Mouse (Mus musculus) stomach, embryonic 16.5 days (tissue): ENCODE data around the gene Sort1. TPM values are rescaled to one million over a fixed set of nuclear protein-coding genes. Genes with fewer than 3 reads are reported as not detected.

Experiments
- ATAC-seq: fragments of 200-750 bp; cut with Nextera tagmentation; 2 replicates; pipeline ENCODE4 v1.8.0; 2017; ENCODE audit warnings: moderate number of reproducible peaks, moderate TSS enrichment; ENCODE audit not compliant: insufficient read depth, low FRiP score
- H3K27ac ChIP-seq: fragments of 300-500 bp; sonication (generic); 2 replicates; pipeline ENCODE4 v1.5.1; 2014; ENCODE audit warnings: low read length
- H3K27me3 ChIP-seq: fragments of 300-500 bp; sonication (generic); 2 replicates; pipeline ENCODE4 v1.6.1; 2014; ENCODE audit warnings: low read length, control low read depth, mixed read lengths; ENCODE audit not compliant: control insufficient read depth, insufficient read depth
- H3K36me3 ChIP-seq: fragments of 300-500 bp; sonication (generic); 2 replicates; pipeline ENCODE4 v1.6.1; 2014; ENCODE audit warnings: low read length; ENCODE audit not compliant: control insufficient read depth, insufficient read depth
- H3K4me1 ChIP-seq: fragments of 300-500 bp; sonication (generic); 2 replicates; pipeline ENCODE4 v1.6.1; 2014; ENCODE audit warnings: low read length, control low read depth, mixed read lengths; ENCODE audit not compliant: control insufficient read depth, insufficient read depth
- H3K4me2 ChIP-seq: fragments of 300-500 bp; sonication (generic); 2 replicates; pipeline ENCODE4 v1.6.1; 2014; ENCODE audit warnings: low read depth, low read length, mixed read lengths
- H3K4me3 ChIP-seq: fragments of 300-500 bp; sonication (generic); replicated peaks from 2 replicates; pipeline ENCODE4 v1.5.1; 2014; ENCODE audit warnings: mild to moderate bottlenecking, low read length
- H3K9ac ChIP-seq: fragments of 300-500 bp; sonication (generic); 2 replicates; pipeline ENCODE4 v1.6.1; 2014; ENCODE audit warnings: low read length
- H3K9me3 ChIP-seq: fragments of 300-500 bp; sonication (generic); replicated peaks from 2 replicates; pipeline ENCODE4 v1.6.1; 2016; ENCODE audit warnings: low read length, control low read depth; ENCODE audit not compliant: control insufficient read depth
- WGBS: fragments of 180-500 bp; shearing (Covaris S2); extraction: QIAGEN DNeasy Blood & Tissue Kit; methylation state at CpG from one replicate; pipeline ENCODE4 v1.1.7; 2014; 5-methylcytosine and 5-hydroxymethylcytosine counted together
- polyA plus RNA-seq: library from polyadenylated mRNA; unstranded; fragments of >200 nt; fragmentation: Nextera tagmentation; extraction: Ambion mirVana; gene quantifications from 2 replicates; pipeline ENCODE4 v1.2.1, GENCODE M21; 2015

Sort1 gene
- polyA plus RNA-seq, 1 experiment from 2014 or later = 7.4 TPM

DNA sequence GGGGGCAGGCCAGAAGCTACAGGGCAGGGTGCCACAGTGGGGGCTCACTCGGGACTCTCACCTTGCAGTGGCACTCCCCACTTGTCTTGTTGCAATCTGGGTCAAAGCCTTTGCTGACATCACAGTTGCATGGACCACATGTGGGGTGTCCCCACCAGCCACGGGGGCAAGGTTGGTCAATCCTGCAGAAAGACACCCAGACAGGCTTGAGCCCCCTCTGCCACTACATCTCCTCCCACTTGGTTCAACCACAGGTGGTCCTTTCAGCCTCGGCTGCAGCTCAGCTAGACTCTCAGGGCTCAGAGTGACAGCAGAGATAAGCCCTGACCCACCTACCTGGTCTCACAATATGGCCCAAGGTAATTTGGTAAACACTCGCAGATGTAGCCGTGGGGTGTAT is 116.6 kb downstream of the Sort1 start:
- no peaks in the 10 kb centered on the region for H3K9me3 ChIP-seq
- H3K4me1 ChIP-seq = peaks cover 3% of the 10 kb centered on the region; the same call in 1 of the 2 replicates
- no peak for ATAC-seq
- H3K4me2 ChIP-seq = no peak overlapping the region
- WGBS = 78% methylated on average over 5 of the region's 5 CpGs
- H3K9ac ChIP-seq = no peak overlapping the region
- 0 out of 2 replicates have a peak, but pooled peaks cover 4% of the 10 kb centered on the region for H3K36me3 ChIP-seq
- H3K27ac ChIP-seq = no peak overlapping the region
- no peaks in the 10 kb centered on the region for H3K27me3 ChIP-seq
- no peak overlapping the region for H3K4me3 ChIP-seq

GRCm38 (mm10) chr3:108401692-108402527 is 118.0 kb downstream of the Sort1 start:
- peak overlapping the region; percentile 77 for H3K27ac ChIP-seq
- no peak overlapping the region for H3K4me3 ChIP-seq
- H3K4me1 ChIP-seq = peaks cover 9% of the 10 kb centered on the region; the same call in 1 of the 2 replicates
- H3K4me2 ChIP-seq = peak overlapping the region; percentile 45
- H3K27me3 ChIP-seq = no peaks in the 10 kb centered on the region
- peaks cover 3% of the 10 kb centered on the region; the same call in 1 of the 2 replicates for H3K36me3 ChIP-seq
- ATAC-seq = peak; percentile 91
- H3K9ac ChIP-seq = peak overlapping the region; percentile 41; the same call in 1 of the 2 replicates
- WGBS = 29% methylated on average over 22 of the region's 22 CpGs
- H3K9me3 ChIP-seq = no peaks in the 10 kb centered on the region

GRCm38 (mm10) chr3:108402528-108402920 is 118.6 kb downstream of the Sort1 start:
- no peak for ATAC-seq
- Histone ChIP-seq H3K27me3 (no peaks in the 10 kb centered on the region), H3K4me1 (peaks cover 9% of the 10 kb centered on the region; the same call in 1 of the 2 replicates), H3K4me2 (no peak overlapping the region), H3K9me3 (no peaks in the 10 kb centered on the region), H3K9ac (no peak overlapping the region), H3K36me3 (no peaks in the 10 kb centered on the region; the same call in 1 of the 2 replicates), H3K27ac (peak overlapping the region; percentile 77), H3K4me3 (no peak overlapping the region)
- WGBS = 85% methylated on average over 15 of the region's 15 CpGs

GRCm38 (mm10) chr3:108405536-108406305 is 121.8 kb downstream of the Sort1 start:
- H3K27ac ChIP-seq = no peak overlapping the region
- no peak overlapping the region for H3K4me3 ChIP-seq
- no peaks in the 10 kb centered on the region for H3K27me3 ChIP-seq
- WGBS = 47% methylated on average over 13 of the region's 14 CpGs
- H3K4me1 ChIP-seq = peaks cover 19% of the 10 kb centered on the region
- H3K9me3 ChIP-seq = no peaks in the 10 kb centered on the region
- no peaks in the 10 kb centered on the region; the same call in 1 of the 2 replicates for H3K36me3 ChIP-seq
- H3K9ac ChIP-seq = peak overlapping the region; percentile 52; the same call in 1 of the 2 replicates
- H3K4me2 ChIP-seq = no peak overlapping the region
- no peak for ATAC-seq

DNA sequence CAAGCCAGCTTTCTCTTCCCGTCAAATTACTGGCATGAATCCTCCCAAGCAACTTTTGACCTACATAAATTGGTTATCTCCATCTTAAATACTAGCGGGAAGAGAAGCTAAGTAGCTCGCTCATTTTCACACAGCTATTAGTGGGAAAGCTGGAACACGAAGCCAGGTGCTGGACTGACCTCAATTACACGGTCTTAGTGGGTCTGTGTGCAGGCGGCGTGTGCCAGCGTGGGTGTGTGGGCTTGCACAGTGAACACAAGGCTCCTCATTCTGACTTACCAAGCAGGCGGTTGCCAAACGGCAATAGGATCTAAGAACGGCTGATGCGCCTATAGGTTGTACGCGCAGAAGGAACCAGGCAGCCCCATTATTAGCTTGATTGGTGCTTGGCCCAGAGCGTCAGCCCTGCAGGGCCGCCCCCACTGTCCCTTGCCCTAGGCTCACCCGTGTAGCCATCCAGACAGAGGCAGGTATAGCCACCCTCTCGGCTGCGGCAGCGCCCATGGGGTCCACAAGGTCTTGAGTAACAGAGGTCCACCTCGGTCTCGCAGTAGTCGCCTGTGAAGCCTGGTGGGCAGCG is 122.5 kb downstream of the Sort1 start:
- peaks cover 25% of the 10 kb centered on the region for H3K4me1 ChIP-seq
- H3K27ac ChIP-seq = no peak overlapping the region
- 87% methylated on average over 24 of the region's 24 CpGs for whole genome bisulfite sequencing

GRCm38 (mm10) chr3:108408517-108409008 is 124.7 kb downstream of the Sort1 start:
- Histone ChIP-seq H3K4me2 (no peak overlapping the region), H3K9ac (no peak overlapping the region), H3K36me3 (peaks cover 15% of the 10 kb centered on the region), H3K27ac (no peak overlapping the region), H3K27me3 (no peaks in the 10 kb centered on the region), H3K9me3 (peaks cover 8% of the 10 kb centered on the region), H3K4me3 (no peak overlapping the region), H3K4me1 (peaks cover 30% of the 10 kb centered on the region)
- 85% methylated on average over 8 of the region's 8 CpGs for WGBS
- ATAC-seq = no peak

More for the DNA sequence above, 122.5 kb downstream of the Sort1 start:
- no peak overlapping the region for H3K9ac ChIP-seq
- no peak overlapping the region for H3K4me2 ChIP-seq
- H3K9me3 ChIP-seq = no peaks in the 10 kb centered on the region
- ATAC-seq = no peak
- no peaks in the 10 kb centered on the region for H3K27me3 ChIP-seq
- H3K36me3 ChIP-seq = no peaks in the 10 kb centered on the region; the same call in 1 of the 2 replicates
- no peak overlapping the region for H3K4me3 ChIP-seq

DNA sequence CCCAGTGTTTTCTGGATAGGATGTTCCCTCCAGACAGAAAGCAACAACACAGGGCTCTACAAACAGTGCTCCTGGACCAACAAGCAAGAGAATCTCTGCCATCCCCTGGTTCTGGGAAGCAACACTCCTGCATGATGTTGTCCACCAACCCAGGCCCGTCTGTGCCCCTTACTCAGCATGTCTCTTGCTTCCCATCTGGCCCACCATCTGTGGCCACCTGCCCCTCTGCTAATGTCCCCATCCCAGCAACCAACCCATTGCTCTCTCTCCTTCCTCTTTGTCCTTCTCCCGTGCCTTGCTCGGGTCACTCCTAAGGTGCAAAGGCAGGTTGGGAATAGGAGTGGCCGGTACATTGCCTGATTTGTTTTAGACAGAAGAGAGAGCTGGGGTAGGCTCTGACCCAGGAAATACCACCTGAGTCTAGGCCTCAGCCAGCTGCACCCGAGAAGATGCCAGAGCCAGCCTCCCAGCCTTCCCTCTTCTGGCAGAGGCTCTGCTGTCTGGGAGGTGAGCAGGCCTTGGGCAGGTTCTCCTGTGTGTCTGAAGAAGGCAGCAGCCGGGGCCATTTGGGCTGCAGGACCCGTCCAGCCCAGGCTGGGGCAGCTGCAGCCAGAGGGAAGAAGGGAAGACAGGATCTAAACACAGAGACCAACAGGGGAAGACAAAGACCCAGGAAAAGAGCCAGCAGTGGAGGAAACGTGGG is 125.9 kb downstream of the Sort1 start:
- H3K9me3 ChIP-seq = peaks cover 15% of the 10 kb centered on the region
- WGBS = 46% methylated on average over 8 of the region's 8 CpGs
- H3K4me1 ChIP-seq = peaks cover 31% of the 10 kb centered on the region
- no peak overlapping the region; the same call in 1 of the 2 replicates for H3K4me3 ChIP-seq
- H3K27ac ChIP-seq = no peak overlapping the region; the same call in 1 of the 2 replicates
- no peaks in the 10 kb centered on the region for H3K27me3 ChIP-seq
- ATAC-seq = no peak
- H3K36me3 ChIP-seq = peaks cover 23% of the 10 kb centered on the region
- peak overlapping the region; percentile 49; the same call in 1 of the 2 replicates for H3K4me2 ChIP-seq
- peak overlapping the region; percentile 64; the same call in 1 of the 2 replicates for H3K9ac ChIP-seq

DNA sequence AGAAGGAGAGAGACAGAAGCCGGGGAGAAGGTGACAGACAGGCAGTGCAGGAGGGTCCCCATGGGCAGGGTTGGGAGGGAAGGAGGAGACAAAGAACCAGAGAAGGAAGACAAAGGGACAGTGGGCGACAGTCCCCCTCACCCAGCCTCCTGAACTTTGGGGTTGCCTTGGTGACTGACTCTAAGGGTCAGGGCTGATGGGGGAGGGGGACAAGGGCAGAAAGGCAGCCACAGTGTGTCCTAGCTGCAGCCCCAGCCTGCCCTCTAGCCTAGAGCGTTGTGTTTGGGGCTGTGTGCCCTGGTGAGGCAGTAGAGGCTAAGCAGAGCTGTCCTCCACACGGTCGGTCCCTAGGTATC is 126.5 kb downstream of the Sort1 start:
- WGBS = 23% methylated on average over 5 of the region's 5 CpGs
- no peaks in the 10 kb centered on the region for H3K27me3 ChIP-seq
- peak overlapping the region; percentile 64 for H3K9ac ChIP-seq
- peaks cover 35% of the 10 kb centered on the region for H3K4me1 ChIP-seq
- peaks cover 23% of the 10 kb centered on the region for H3K36me3 ChIP-seq
- no peak overlapping the region; the same call in 1 of the 2 replicates for H3K27ac ChIP-seq
- no peak for ATAC-seq
- peak overlapping the region; percentile 27 for H3K4me3 ChIP-seq
- peak overlapping the region; percentile 49 for H3K4me2 ChIP-seq
- H3K9me3 ChIP-seq = peaks cover 15% of the 10 kb centered on the region
